Mouse (Mus musculus): ENCODE measurements around the gene Catsperz.

DNA sequence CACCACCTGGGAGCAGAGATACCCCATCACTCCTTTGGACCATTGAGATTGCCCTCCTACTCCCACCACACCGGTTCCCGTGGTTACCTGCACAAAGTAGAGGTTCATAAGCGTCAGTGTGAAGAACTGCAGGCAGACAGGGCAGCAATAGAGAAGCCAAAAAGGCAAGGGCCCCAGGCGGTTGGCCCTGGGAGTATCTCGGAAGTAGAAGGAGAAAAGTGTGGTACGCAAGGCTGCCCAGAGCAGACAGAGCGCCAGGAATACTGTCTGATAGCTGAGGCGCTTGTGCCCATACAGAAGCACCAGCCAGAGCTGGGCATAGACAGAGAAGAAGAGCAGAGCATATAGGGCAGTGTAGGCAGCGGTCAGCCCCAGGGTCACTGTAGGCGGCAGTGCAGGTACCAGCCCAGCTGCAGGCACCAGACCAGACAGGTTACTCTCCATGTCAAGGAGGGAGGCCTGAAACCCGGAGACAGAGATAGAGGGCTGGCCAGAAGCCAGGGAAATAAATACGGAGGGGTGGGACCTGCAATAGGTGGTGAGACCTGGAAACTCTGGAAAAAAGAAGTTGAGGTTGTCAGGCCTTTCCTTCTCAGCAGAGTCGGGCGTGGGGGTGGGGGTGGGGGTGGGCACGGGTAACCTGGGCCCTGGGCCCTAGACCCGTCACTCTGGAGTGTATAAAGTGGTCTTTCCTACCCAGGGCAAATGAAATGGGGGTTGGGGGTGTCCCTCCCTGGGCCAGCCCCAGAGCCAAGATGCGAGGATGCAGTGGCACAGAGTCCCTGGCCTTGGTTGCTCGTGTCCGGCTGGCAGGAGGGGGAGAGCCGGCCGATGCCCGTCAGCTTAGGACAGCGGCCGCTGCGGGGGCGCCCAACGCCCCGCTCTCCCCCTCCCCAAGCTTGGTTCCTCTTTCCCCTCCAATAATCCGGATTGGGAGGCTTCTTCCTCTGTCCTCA is 15.5 kb upstream of the Catsperz start:
- TF ChIP-seq EP300 (IDR thresholded peaks at IDR 0.05): no peak
- no peak for TF ChIP-seq CTCF (IDR thresholded peaks at IDR 0.05)
